In genomic region chr9:119751507-119751906, GRCm38 (mm10) we compare ENCODE assay signal across 9 mouse cellular contexts. TPM values are rescaled to one million over a fixed set of nuclear protein-coding genes. Genes with fewer than 3 reads are reported as not detected.
A peak's percentile ranks its signal among the peaks of the same experiment; 100 is the strongest.
DNase-seq lines count a peak whose midpoint lies in the region; ATAC-seq and TF ChIP-seq lines count a peak whose summit lies in the region.
"Had no signal": no experiment of that assay in that cellular context is flagged by ENCODE, and none has a peak within 500 bp of the region (broad histone marks: within the 10 kb centered on the region; RNA-seq: fewer than 3 reads in every experiment).

No protein-coding gene starts in this region.

- intact Hi-C loops in heart, postnatal 36 days (cut with DNase I) = loop anchor here (1.0 to 5.0 kb wide), 4 partner anchors 89 to 291 kb away; no protein-coding TSS in a partner anchor

- peak; percentile 75 for TF ChIP-seq CTCF in bone marrow macrophage, adult 2 months (IDR thresholded peaks at IDR 0.05; ENCODE audit: low read depth, low read length)
- TF ChIP-seq CTCF in lung, embryonic 14.5 days (IDR thresholded peaks at IDR 0.05; ENCODE audit: low read depth) = peak; percentile 65
- peak; percentile 67 for TF ChIP-seq CTCF in stomach, postnatal 0 days (IDR thresholded peaks at IDR 0.05; ENCODE audit: low read depth)

- H3K27ac ChIP-seq in hindbrain, embryonic 10.5 days = no peak overlapping the region
- H3K27ac ChIP-seq in hindbrain, embryonic 13.5 days = no peak overlapping the region
- H3K27ac ChIP-seq in bone marrow macrophage, adult 2 months (ENCODE audit: insufficient read depth, low read depth, low read length) = no peak overlapping the region
- H3K27ac ChIP-seq in lung, embryonic 14.5 days (ENCODE audit: low read depth) = no peak overlapping the region
- H3K27ac ChIP-seq in stomach, postnatal 0 days (replicated peaks) = no peak overlapping the region

- peak; percentile 6 for DNase-seq in hindbrain, embryonic 10.5 days (ENCODE audit: low spot score)
- peak; percentile 3 to 9 for DNase-seq in heart, postnatal 36 days
- DNase-seq in lung, embryonic 14.5 days = peak; percentile 79
- DNase-seq in stomach, postnatal 0 days (ENCODE audit: low spot score) = no peak
- no peak for DNase-seq in spleen, adult 18-20 months

- 16% methylated on average over 5 of the region's 5 CpGs for WGBS in hindbrain, embryonic 10.5 days
- WGBS in hindbrain, embryonic 13.5 days = 15% methylated on average over 5 of the region's 5 CpGs
- 11% methylated on average over 5 of the region's 5 CpGs for WGBS in lung, embryonic 14.5 days
- 11% methylated on average over 5 of the region's 5 CpGs for WGBS in stomach, postnatal 0 days

- no peak overlapping the region for H3K4me3 ChIP-seq in hindbrain, embryonic 10.5 days
- no peak overlapping the region for H3K4me3 ChIP-seq in hindbrain, embryonic 13.5 days
- no peak overlapping the region for H3K4me3 ChIP-seq in bone marrow macrophage, adult 2 months (ENCODE audit: insufficient read depth, low read length)
- no peak overlapping the region for H3K4me3 ChIP-seq in lung, embryonic 14.5 days (ENCODE audit: low read depth, low read length)
- no peak overlapping the region for H3K4me3 ChIP-seq in stomach, postnatal 0 days (ENCODE audit: low read depth, low read length)

- ATAC-seq in hindbrain, embryonic 13.5 days (ENCODE audit: low FRiP score) = no peak
- peak; percentile 81 for ATAC-seq in CD4-positive, CD25-positive, alpha-beta regulatory T cell, adult 4 months
- ATAC-seq in lung, embryonic 14.5 days (ENCODE audit: insufficient read depth) = no peak
- ATAC-seq in stomach, postnatal 0 days (ENCODE audit: low FRiP score, low TSS enrichment) = no peak

- no peak overlapping the region for H3K4me2 ChIP-seq in hindbrain, embryonic 13.5 days
- no peak overlapping the region for H3K4me2 ChIP-seq in lung, embryonic 14.5 days
- no peak overlapping the region for H3K4me2 ChIP-seq in stomach, postnatal 0 days (replicated peaks; ENCODE audit: low read depth)

- H3K36me3 ChIP-seq in hindbrain, embryonic 10.5 days = no peaks in the 10 kb centered on the region
- H3K36me3 ChIP-seq in hindbrain, embryonic 13.5 days = no peaks in the 10 kb centered on the region
- no peaks in the 10 kb centered on the region for H3K36me3 ChIP-seq in lung, embryonic 14.5 days (ENCODE audit: insufficient read depth)
- H3K36me3 ChIP-seq in stomach, postnatal 0 days (ENCODE audit: control insufficient read depth, insufficient read depth, low read length) = no peaks in the 10 kb centered on the region

- H3K9me3 ChIP-seq in hindbrain, embryonic 10.5 days = peaks cover 9% of the 10 kb centered on the region; the same call in 1 of the 2 replicates
- H3K9me3 ChIP-seq in hindbrain, embryonic 13.5 days = peaks cover 12% of the 10 kb centered on the region; the same call in 1 of the 2 replicates
- H3K9me3 ChIP-seq in lung, embryonic 14.5 days (ENCODE audit: low read depth, low read length) = peaks cover 3% of the 10 kb centered on the region; the same call in 1 of the 2 replicates
- no peaks in the 10 kb centered on the region for H3K9me3 ChIP-seq in stomach, postnatal 0 days (ENCODE audit: control insufficient read depth, low read length)

- H3K9ac ChIP-seq in hindbrain, embryonic 13.5 days = no peak overlapping the region
- H3K9ac ChIP-seq in lung, embryonic 14.5 days = no peak overlapping the region
- no peak overlapping the region for H3K9ac ChIP-seq in stomach, postnatal 0 days (ENCODE audit: low read length)

- no peak for TF ChIP-seq POLR2A in bone marrow macrophage, adult 2 months (IDR thresholded peaks at IDR 0.05; ENCODE audit: borderline replicate concordance, low read depth, low read length)

- no peaks in the 10 kb centered on the region for H3K27me3 ChIP-seq in hindbrain, embryonic 10.5 days (ENCODE audit: insufficient read depth, poor library complexity, severe bottlenecking)
- H3K27me3 ChIP-seq in hindbrain, embryonic 13.5 days = no peaks in the 10 kb centered on the region
- H3K27me3 ChIP-seq in lung, embryonic 14.5 days (ENCODE audit: insufficient read depth, low read length) = no peaks in the 10 kb centered on the region
- no peaks in the 10 kb centered on the region for H3K27me3 ChIP-seq in stomach, postnatal 0 days (ENCODE audit: control insufficient read depth, insufficient read depth, low read length)

- no peak for TF ChIP-seq EP300 in stomach, postnatal 0 days (optimal IDR thresholded peaks at IDR 0.05)

- no peaks in the 10 kb centered on the region for H3K4me1 ChIP-seq in hindbrain, embryonic 10.5 days (replicated peaks)
- no peaks in the 10 kb centered on the region for H3K4me1 ChIP-seq in hindbrain, embryonic 13.5 days (replicated peaks)
- no peaks in the 10 kb centered on the region for H3K4me1 ChIP-seq in bone marrow macrophage, adult 2 months (ENCODE audit: control insufficient read depth, insufficient read depth, low read length)
- H3K4me1 ChIP-seq in lung, embryonic 14.5 days (ENCODE audit: insufficient read depth) = no peaks in the 10 kb centered on the region
- H3K4me1 ChIP-seq in stomach, postnatal 0 days (replicated peaks; ENCODE audit: control insufficient read depth, insufficient read depth) = no peaks in the 10 kb centered on the region

RNA-seq across cellular contexts. Expression of gene Scn10a, which starts 32.4 kb away (rescaled TPM):
- polyA plus RNA-seq in hindbrain, embryonic 10.5 days (2016; fragmentation: Nextera tagmentation; extraction: Ambion mirVana) = 0.14 and 0.21 TPM in 2 replicates
- polyA plus RNA-seq in hindbrain, embryonic 13.5 days (2015; fragmentation: Nextera tagmentation; extraction: Ambion mirVana) = 1.6 and 2.2 TPM in 2 replicates
- not detected for polyA plus RNA-seq in CD4-positive, CD25-positive, alpha-beta regulatory T cell, adult 4 months (2017; shearing (Covaris generic))
- not detected in 2 replicates for polyA plus RNA-seq in bone marrow macrophage, adult 2 months (2012; ENCODE audit: insufficient read depth, insufficient read length, missing spikeins)
- total RNA-seq in heart, postnatal 36 days (2021) = under 1 TPM; 0.22 to 0.33 TPM
- polyA plus RNA-seq in lung, embryonic 14.5 days (2014; fragmentation: Nextera tagmentation; extraction: Ambion mirVana) = 0.05 TPM in 1 of 2 replicates, not detected in the other
- 0.07 TPM in 1 of 2 replicates, not detected in the other for polyA plus RNA-seq in stomach, postnatal 0 days (2015; fragmentation: Nextera tagmentation; extraction: Ambion mirVana)
- total RNA-seq: layer of hippocampus, postnatal 25 days had no signal

Comparison
In these comparisons a context has a peak if more than half of its experiments do, and no peak if none do; other contexts are left out.
1. DNase-seq: peak in hindbrain, embryonic 10.5 days (single experiment), heart, postnatal 36 days (2 of 2) and lung, embryonic 14.5 days (single experiment); none in stomach, postnatal 0 days (single experiment) and spleen, adult 18-20 months (0 of 2).
2. Peak in every context shown above with its lines, with median percentiles within 50 percentile points of each other: CTCF ChIP-seq.